Mouse (Mus musculus) bone marrow, adult 2 months (tissue): ENCODE results near the gene Atp5d.

Experiments
- CTCF ChIP-seq: fragments of 200-500 bp; IDR thresholded peaks from 2 replicates; pipeline ENCODE4 v1.5.1; 2011; ENCODE audit warnings: low read length, control low read depth; ENCODE audit not compliant: control insufficient read depth, insufficient read depth
- POLR2A ChIP-seq: fragments of 200-500 bp; IDR thresholded peaks from 2 replicates; pipeline ENCODE4 v1.6.1; 2011; ENCODE audit warnings: low read depth, mild to moderate bottlenecking, control low read depth, low read length, borderline replicate concordance; ENCODE audit not compliant: control insufficient read depth

- TF ChIP-seq CTCF = no peak
- no peak for TF ChIP-seq POLR2A
Measured at GRCm38 (mm10) chr10:80094085-80094484, 44.3 kb upstream of the Atp5d start.
